Mouse (Mus musculus): ENCODE measurements at regions not wholly inside any gene's neighbourhood (a gene's known extent, or its start where the extent isn't known, plus 50 kb on each side); places are given as distances from the start of the nearest gene placed in this dataset.
"Not testable (repeated sequence)": the region's sequence is repeated elsewhere in the genome, so short reads cannot be mapped to it uniquely, and the experiment has no call there.

DNA sequence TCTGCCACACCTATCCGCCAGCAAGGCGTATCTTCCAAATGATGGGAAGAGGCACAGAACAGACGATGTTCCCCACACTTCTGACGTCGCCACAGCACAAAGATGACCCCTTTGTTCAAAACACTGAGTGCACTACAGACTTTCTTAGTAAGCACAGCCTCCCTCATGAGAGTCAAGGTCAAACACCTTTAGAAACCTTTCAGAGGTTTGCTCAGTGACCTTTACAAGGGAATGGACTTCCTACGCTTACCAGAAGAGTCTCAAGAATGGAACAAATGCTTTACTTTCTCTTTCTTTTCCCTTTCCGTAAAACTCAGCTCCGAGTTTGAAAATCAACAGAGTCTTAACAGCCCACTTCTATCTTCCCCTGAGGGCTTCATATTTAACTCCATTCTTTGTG lies 283.4 kb downstream of the Nkx6-1 start:
- H3K27me3 ChIP-seq (ENCODE audit: control insufficient read depth, insufficient read depth, low read length): no peaks in the 10 kb centered on the region
- H3K4me3 ChIP-seq (ENCODE audit: control insufficient read depth, low read depth, low read length): no peak overlapping the region
- no peak overlapping the region for H3K27ac ChIP-seq (ENCODE audit: control insufficient read depth, insufficient read depth, low read depth, low read length)
- TF ChIP-seq CTCF (IDR thresholded peaks at IDR 0.05; ENCODE audit: control insufficient read depth, insufficient read depth, insufficient replicate concordance, low read depth, low read length) (no peak), POLR2A (IDR thresholded peaks at IDR 0.05; ENCODE audit: control insufficient read depth, low read depth, low read length) (no peak)
- no peaks in the 10 kb centered on the region for H3K4me1 ChIP-seq (ENCODE audit: control insufficient read depth, insufficient read depth, low read length)
- H3K36me3 ChIP-seq (ENCODE audit: control insufficient read depth, insufficient read depth, low read length): no peaks in the 10 kb centered on the region

DNA sequence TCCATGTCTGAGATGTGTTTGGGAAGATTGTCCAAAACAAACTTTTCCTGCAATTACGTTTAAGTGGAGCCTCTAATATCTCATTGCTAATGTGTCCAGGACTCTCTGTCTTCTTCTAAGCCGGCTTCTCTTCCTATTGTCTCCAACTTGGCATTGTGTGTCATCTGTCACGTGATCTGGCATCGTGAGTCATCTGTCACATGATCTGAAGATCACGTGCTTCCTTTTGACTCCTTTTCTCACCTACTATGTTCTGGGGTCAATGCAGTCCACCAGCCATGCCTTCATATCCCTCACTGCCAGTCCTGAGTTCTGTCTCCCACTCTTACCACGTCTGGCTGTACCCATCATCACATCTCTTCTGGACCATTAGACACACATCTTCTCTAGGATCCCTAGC lies 288.1 kb downstream of the Nkx6-1 start:
- TF ChIP-seq POLR2A (IDR thresholded peaks at IDR 0.05; ENCODE audit: control insufficient read depth, low read depth, low read length) (no peak), CTCF (IDR thresholded peaks at IDR 0.05; ENCODE audit: control insufficient read depth, insufficient read depth, insufficient replicate concordance, low read depth, low read length) (no peak)
- H3K4me1 ChIP-seq (ENCODE audit: control insufficient read depth, insufficient read depth, low read length): no peaks in the 10 kb centered on the region
- H3K36me3 ChIP-seq (ENCODE audit: control insufficient read depth, insufficient read depth, low read length): no peaks in the 10 kb centered on the region
- H3K27ac ChIP-seq (ENCODE audit: control insufficient read depth, insufficient read depth, low read depth, low read length): no peak overlapping the region
- H3K4me3 ChIP-seq (ENCODE audit: control insufficient read depth, low read depth, low read length): no peak overlapping the region
- H3K27me3 ChIP-seq (ENCODE audit: control insufficient read depth, insufficient read depth, low read length): no peaks in the 10 kb centered on the region

- Histone ChIP-seq H3K4me3 (ENCODE audit: control insufficient read depth, low read depth, low read length) (no peak overlapping the region), H3K4me1 (ENCODE audit: control insufficient read depth, insufficient read depth, low read length) (no peaks in the 10 kb centered on the region), H3K27ac (ENCODE audit: control insufficient read depth, insufficient read depth, low read depth, low read length) (no peak overlapping the region), H3K36me3 (ENCODE audit: control insufficient read depth, insufficient read depth, low read length) (no peaks in the 10 kb centered on the region), H3K27me3 (ENCODE audit: control insufficient read depth, insufficient read depth, low read length) (no peaks in the 10 kb centered on the region)
- TF ChIP-seq POLR2A (IDR thresholded peaks at IDR 0.05; ENCODE audit: control insufficient read depth, low read depth, low read length) (no peak), CTCF (IDR thresholded peaks at IDR 0.05; ENCODE audit: control insufficient read depth, insufficient read depth, insufficient replicate concordance, low read depth, low read length) (no peak)
Observed at GRCm38 (mm10) chr5:101374129-101374528, 290.7 kb downstream of the Nkx6-1 start.

GRCm38 (mm10) chr5:101372204-101372603 lies 292.6 kb downstream of the Nkx6-1 start:
- Histone ChIP-seq H3K4me3 (ENCODE audit: control insufficient read depth, low read depth, low read length) (no peak overlapping the region), H3K27me3 (ENCODE audit: control insufficient read depth, insufficient read depth, low read length) (no peaks in the 10 kb centered on the region), H3K27ac (ENCODE audit: control insufficient read depth, insufficient read depth, low read depth, low read length) (no peak overlapping the region), H3K4me1 (ENCODE audit: control insufficient read depth, insufficient read depth, low read length) (no peaks in the 10 kb centered on the region), H3K36me3 (ENCODE audit: control insufficient read depth, insufficient read depth, low read length) (no peaks in the 10 kb centered on the region)
- no peak for TF ChIP-seq CTCF (IDR thresholded peaks at IDR 0.05; ENCODE audit: control insufficient read depth, insufficient read depth, insufficient replicate concordance, low read depth, low read length)
- TF ChIP-seq POLR2A (IDR thresholded peaks at IDR 0.05; ENCODE audit: control insufficient read depth, low read depth, low read length): no peak

DNA sequence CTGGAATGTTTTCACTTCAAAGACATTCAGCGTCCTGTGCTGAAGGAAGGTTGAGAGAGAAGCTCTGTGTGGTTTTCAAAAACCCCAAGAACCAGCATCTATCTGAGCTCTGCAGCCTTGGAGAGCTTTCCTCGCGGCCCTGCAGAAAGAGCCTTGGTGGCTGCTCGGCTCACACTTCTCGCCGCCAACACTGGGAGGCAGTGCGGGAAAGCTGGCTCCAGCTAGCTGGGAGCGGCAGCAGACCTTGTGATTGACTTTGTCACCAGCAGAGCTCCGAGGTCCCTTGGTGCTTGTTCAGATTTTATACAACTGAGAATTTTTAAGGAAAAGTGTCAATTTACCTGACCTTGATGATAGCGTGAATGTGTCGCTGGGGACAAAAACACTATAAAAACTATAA lies 299.4 kb downstream of the Nkx6-1 start:
- Histone ChIP-seq H3K27ac (ENCODE audit: control insufficient read depth, insufficient read depth, low read depth, low read length) (no peak overlapping the region), H3K4me3 (ENCODE audit: control insufficient read depth, low read depth, low read length) (no peak overlapping the region), H3K36me3 (ENCODE audit: control insufficient read depth, insufficient read depth, low read length) (no peaks in the 10 kb centered on the region), H3K27me3 (ENCODE audit: control insufficient read depth, insufficient read depth, low read length) (no peaks in the 10 kb centered on the region), H3K4me1 (ENCODE audit: control insufficient read depth, insufficient read depth, low read length) (no peaks in the 10 kb centered on the region)
- no peak for TF ChIP-seq POLR2A (IDR thresholded peaks at IDR 0.05; ENCODE audit: control insufficient read depth, low read depth, low read length)
- TF ChIP-seq CTCF (IDR thresholded peaks at IDR 0.05; ENCODE audit: control insufficient read depth, insufficient read depth, insufficient replicate concordance, low read depth, low read length): peak; percentile 43; the same call in 1 of the 2 replicates

GRCm38 (mm10) chr5:101359986-101360385 lies 304.8 kb downstream of the Nkx6-1 start:
- TF ChIP-seq CTCF (IDR thresholded peaks at IDR 0.05; ENCODE audit: control insufficient read depth, insufficient read depth, insufficient replicate concordance, low read depth, low read length) (no peak), POLR2A (IDR thresholded peaks at IDR 0.05; ENCODE audit: control insufficient read depth, low read depth, low read length) (no peak)
- Histone ChIP-seq H3K36me3 (ENCODE audit: control insufficient read depth, insufficient read depth, low read length) (no peaks in the 10 kb centered on the region), H3K4me3 (ENCODE audit: control insufficient read depth, low read depth, low read length) (no peak overlapping the region), H3K4me1 (ENCODE audit: control insufficient read depth, insufficient read depth, low read length) (no peaks in the 10 kb centered on the region), H3K27ac (ENCODE audit: control insufficient read depth, insufficient read depth, low read depth, low read length) (no peak overlapping the region), H3K27me3 (ENCODE audit: control insufficient read depth, insufficient read depth, low read length) (no peaks in the 10 kb centered on the region)

GRCm38 (mm10) chr5:101345406-101345805 lies 319.4 kb downstream of the Nkx6-1 start:
- no peak overlapping the region for H3K4me3 ChIP-seq (ENCODE audit: control insufficient read depth, low read depth, low read length)
- TF ChIP-seq CTCF (IDR thresholded peaks at IDR 0.05; ENCODE audit: control insufficient read depth, insufficient read depth, insufficient replicate concordance, low read depth, low read length) (no peak), POLR2A (IDR thresholded peaks at IDR 0.05; ENCODE audit: control insufficient read depth, low read depth, low read length) (no peak)
- H3K27ac ChIP-seq (ENCODE audit: control insufficient read depth, insufficient read depth, low read depth, low read length): no peak overlapping the region
- peaks cover 4% of the 10 kb centered on the region; the same call in 1 of the 2 replicates for H3K4me1 ChIP-seq (ENCODE audit: control insufficient read depth, insufficient read depth, low read length)
- no peaks in the 10 kb centered on the region for H3K27me3 ChIP-seq (ENCODE audit: control insufficient read depth, insufficient read depth, low read length)
- no peaks in the 10 kb centered on the region for H3K36me3 ChIP-seq (ENCODE audit: control insufficient read depth, insufficient read depth, low read length)

- not testable (repeated sequence) for H3K27me3 ChIP-seq (ENCODE audit: control insufficient read depth, insufficient read depth, low read length)
Observed at GRCm38 (mm10) chr5:101336361-101336760, 328.4 kb downstream of the Nkx6-1 start.

More at GRCm38 (mm10) chr5:101336361-101336760, 328.4 kb downstream of the Nkx6-1 start:
- not testable (repeated sequence) for H3K27ac ChIP-seq (ENCODE audit: control insufficient read depth, insufficient read depth, low read depth, low read length); H3K36me3 ChIP-seq (ENCODE audit: control insufficient read depth, insufficient read depth, low read length); H3K4me3 ChIP-seq (ENCODE audit: control insufficient read depth, low read depth, low read length); H3K4me1 ChIP-seq (ENCODE audit: control insufficient read depth, insufficient read depth, low read length)
